8 mouse cellular contexts compared by ENCODE assay signal in the genomic region with DNA sequence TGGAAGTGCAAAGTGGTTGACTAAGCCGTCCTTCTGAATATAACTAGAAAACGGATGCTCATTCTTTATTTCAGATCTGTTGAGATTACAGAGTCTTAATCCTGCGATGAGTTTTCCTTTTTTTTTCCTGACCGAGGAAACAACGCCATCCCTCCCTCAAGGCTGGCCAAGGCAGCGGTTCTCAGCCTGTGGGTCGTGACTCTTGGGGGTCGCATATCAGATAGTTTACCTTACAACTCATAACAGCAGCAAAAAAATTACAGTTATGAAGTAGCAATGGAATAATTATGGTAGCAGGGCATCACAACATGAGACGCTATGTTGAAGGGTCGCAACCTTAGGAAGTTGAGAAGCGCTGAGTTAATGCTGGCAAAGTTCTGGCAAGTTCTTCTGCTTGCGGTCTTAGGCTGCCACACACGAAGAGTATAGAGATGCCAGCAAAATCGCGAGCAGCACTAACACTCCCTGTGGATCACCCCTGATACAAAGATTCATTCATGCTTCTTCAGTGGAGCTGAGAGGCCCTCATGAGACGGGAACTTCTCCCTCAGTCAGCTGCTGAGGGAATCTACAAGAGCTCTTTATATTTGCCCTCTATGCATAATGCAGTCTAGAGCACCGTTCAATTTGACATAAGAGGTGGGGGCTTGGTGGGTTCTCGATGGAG. TPM values are rescaled to one million over a fixed set of nuclear protein-coding genes. Genes with fewer than 3 reads are reported as not detected.
DNase-seq lines count a peak whose midpoint lies in the region; ATAC-seq and TF ChIP-seq lines count a peak whose summit lies in the region.

No protein-coding gene starts in this region.

- H3K4me2 ChIP-seq in embryonic facial prominence, embryonic 12.5 days (replicated peaks) = peak overlapping the region; percentile 42
- H3K4me2 ChIP-seq in hindbrain, postnatal 0 days (ENCODE audit: low read depth, low read length) = peak overlapping the region; percentile 81

- H3K4me1 ChIP-seq in embryonic facial prominence, embryonic 12.5 days = peaks cover 14% of the 10 kb centered on the region; the same call in 1 of the 2 replicates
- H3K4me1 ChIP-seq in hindbrain, postnatal 0 days (ENCODE audit: insufficient read depth, low read length) = 0 out of 2 replicates have a peak, but pooled peaks cover 5% of the 10 kb centered on the region

- no peaks in the 10 kb centered on the region for H3K9me3 ChIP-seq in embryonic facial prominence, embryonic 12.5 days
- H3K9me3 ChIP-seq in hindbrain, postnatal 0 days (ENCODE audit: low read length) = no peaks in the 10 kb centered on the region

- ATAC-seq in embryonic facial prominence, embryonic 12.5 days (ENCODE audit: insufficient number of reproducible peaks, insufficient read depth, low FRiP score, low TSS enrichment) = peak; percentile 43; the same call in 1 of the 2 replicates
- ATAC-seq in hindbrain, postnatal 0 days = peak; percentile 57

- no peaks in the 10 kb centered on the region for H3K27me3 ChIP-seq in embryonic facial prominence, embryonic 12.5 days
- no peaks in the 10 kb centered on the region for H3K27me3 ChIP-seq in hindbrain, postnatal 0 days (ENCODE audit: insufficient read depth, low read length)

- peak overlapping the region; percentile 50 for H3K4me3 ChIP-seq in left cerebral cortex, adult 2 months
- H3K4me3 ChIP-seq in embryonic facial prominence, embryonic 12.5 days = peak overlapping the region; percentile 81
- peak overlapping the region; percentile 66 for H3K4me3 ChIP-seq in hindbrain, postnatal 0 days (ENCODE audit: low read length)

- DNase-seq in left cerebral cortex, adult 2 months (ENCODE audit: extremely low spot score in 1 of 2, low spot score in 2 of 2) = no peak
- DNase-seq in left cerebral cortex, postnatal 36 days (ENCODE audit: low spot score in 2 of 2) = no peak
- DNase-seq in hindbrain, postnatal 0 days (ENCODE audit: low spot score) = no peak
- peak; percentile 30 for DNase-seq in neural tube, embryonic 10.5 days (ENCODE audit: extremely low spot score, low spot score)
- no peak for DNase-seq in retina, postnatal 1 day
- no peak for DNase-seq in right cerebral cortex, postnatal 25 days
- no peak for DNase-seq in layer of hippocampus, postnatal 36 days

- intact Hi-C loops in left cerebral cortex, adult 2 months (cut with DNase I) = no loop called here
- intact Hi-C loops in left cerebral cortex, postnatal 36 days (cut with DNase I) = no loop called here

- 45% methylated on average over 18 of the region's 18 CpGs for WGBS in embryonic facial prominence, embryonic 12.5 days
- 40% methylated on average over 18 of the region's 18 CpGs for WGBS in hindbrain, postnatal 0 days

- peaks cover 24% of the 10 kb centered on the region for H3K36me3 ChIP-seq in embryonic facial prominence, embryonic 12.5 days
- H3K36me3 ChIP-seq in hindbrain, postnatal 0 days (ENCODE audit: insufficient read depth, low read length) = no peaks in the 10 kb centered on the region

- H3K9ac ChIP-seq in embryonic facial prominence, embryonic 12.5 days = no peak overlapping the region
- 0 out of 2 replicates have a peak overlapping the region, but pooled peaks have one; percentile 24 for H3K9ac ChIP-seq in hindbrain, postnatal 0 days (replicated peaks; ENCODE audit: low read length)

- no peak for TF ChIP-seq CTCF in left cerebral cortex, adult 2 months (IDR thresholded peaks at IDR 0.05)
- no peak for TF ChIP-seq CTCF in hindbrain, postnatal 0 days (IDR thresholded peaks at IDR 0.05; ENCODE audit: low read depth)

- no peak overlapping the region for H3K27ac ChIP-seq in left cerebral cortex, adult 2 months
- H3K27ac ChIP-seq in embryonic facial prominence, embryonic 12.5 days = peak overlapping the region; percentile 46; the same call in 1 of the 2 replicates
- peak overlapping the region; percentile 59; the same call in 1 of the 2 replicates for H3K27ac ChIP-seq in hindbrain, postnatal 0 days

RNA-seq across cellular contexts. Expression of gene Top2a, which starts 0.6 kb away (rescaled TPM):
- total RNA-seq in left cerebral cortex, adult 2 months (2021) = 1 to 10 TPM in 1 of 2 experiments, under 1 TPM in 1; 0.66 to 1.0 TPM
- total RNA-seq in left cerebral cortex, postnatal 36 days (2021) = 1 to 10 TPM in 1 of 2 experiments, under 1 TPM in 1; 0.66 to 1.8 TPM
- 288 and 289 TPM in 2 replicates for polyA plus RNA-seq in embryonic facial prominence, embryonic 12.5 days (2016; fragmentation: Nextera tagmentation; extraction: Ambion mirVana)
- total RNA-seq in hindbrain, postnatal 0 days (2014; rRNA removed) = 43.8 and 44.4 TPM in 2 replicates
- polyA plus RNA-seq in hindbrain, postnatal 0 days (2015; fragmentation: Nextera tagmentation; extraction: Ambion mirVana) = 34.2 and 39.1 TPM in 2 replicates
- 1 to 10 TPM; 2.7 to 3.3 TPM for total RNA-seq in layer of hippocampus, postnatal 36 days (2021)

RNA-seq across cellular contexts. Expression of gene Igfbp4, which starts 16.4 kb away (rescaled TPM):
- 10 to 100 TPM; 82.8 to 88.7 TPM for total RNA-seq in left cerebral cortex, adult 2 months (2021)
- total RNA-seq in left cerebral cortex, postnatal 36 days (2021) = 10 to 100 TPM; 72.0 to 90.9 TPM
- 942 and 961 TPM in 2 replicates for polyA plus RNA-seq in embryonic facial prominence, embryonic 12.5 days (2016; fragmentation: Nextera tagmentation; extraction: Ambion mirVana)
- total RNA-seq in hindbrain, postnatal 0 days (2014; rRNA removed) = 81.3 and 82.2 TPM in 2 replicates
- 96.3 and 103 TPM in 2 replicates for polyA plus RNA-seq in hindbrain, postnatal 0 days (2015; fragmentation: Nextera tagmentation; extraction: Ambion mirVana)
- 10 to 100 TPM; 71.4 to 72.1 TPM for total RNA-seq in layer of hippocampus, postnatal 36 days (2021)

RNA-seq across cellular contexts. Expression of gene Gjd3, which starts 41.8 kb away (rescaled TPM):
- total RNA-seq in left cerebral cortex, adult 2 months (2021) = 1 to 10 TPM; 1.4 to 3.2 TPM
- total RNA-seq in left cerebral cortex, postnatal 36 days (2021) = 1 to 10 TPM; 2.0 TPM
- 0.73 and 1.4 TPM in 2 replicates for polyA plus RNA-seq in embryonic facial prominence, embryonic 12.5 days (2016; fragmentation: Nextera tagmentation; extraction: Ambion mirVana)
- 0.75 and 5.0 TPM in 2 replicates for total RNA-seq in hindbrain, postnatal 0 days (2014; rRNA removed)
- 4.8 and 5.9 TPM in 2 replicates for polyA plus RNA-seq in hindbrain, postnatal 0 days (2015; fragmentation: Nextera tagmentation; extraction: Ambion mirVana)
- 1 to 10 TPM in 1 of 2 experiments, under 1 TPM in 1; 0.96 to 1.1 TPM for total RNA-seq in layer of hippocampus, postnatal 36 days (2021)

Comparison
In these comparisons a context has a peak if more than half of its experiments do, and no peak if none do; other contexts are left out.
1. RNA of gene Top2a, which starts 0.6 kb away (total RNA-seq): 43.8 to 44.4 TPM in hindbrain, postnatal 0 days; 2.7 to 3.3 TPM in layer of hippocampus, postnatal 36 days, 0.66 to 1.8 TPM in left cerebral cortex, postnatal 36 days and 0.66 to 1.0 TPM in left cerebral cortex, adult 2 months; every median in the first group is over 10 times any median in the second.
2. Peak in every context shown above with its lines, with median percentiles within 50 percentile points of each other: H3K4me3 ChIP-seq.